Mouse (Mus musculus) lung, adult 2 months (tissue): ENCODE measurements around the gene Pip5k1b. TPM values are rescaled to one million over a fixed set of nuclear protein-coding genes. Genes with fewer than 3 reads are reported as not detected.
A peak's percentile ranks its signal among the peaks of the same experiment; 100 is the strongest.

Experiments used
- DNase-seq: peaks from one replicate; pipeline ENCODE4 v3.0.0; 2022
- H3K4me1 ChIP-seq: fragments of 200-500 bp; 2 replicates; pipeline ENCODE4 v1.6.1; 2011; ENCODE audit warnings: low read length; ENCODE audit not compliant: control insufficient read depth, insufficient read depth
- H3K4me3 ChIP-seq: fragments of 200-500 bp; replicated peaks from 2 replicates; pipeline ENCODE3; 2011; ENCODE audit warnings: low read depth, mild to moderate bottlenecking, control low read depth, low read length; ENCODE audit errors: extremely low read depth
- CTCF ChIP-seq: fragments of 200-500 bp; IDR thresholded peaks from 2 replicates; pipeline ENCODE4 v1.5.1; 2011; ENCODE audit warnings: mild to moderate bottlenecking, low read length, control low read depth; ENCODE audit not compliant: insufficient read depth
- POLR2A ChIP-seq: fragments of 200-500 bp; IDR thresholded peaks from 2 replicates; pipeline ENCODE4 v1.6.1; 2011; ENCODE audit warnings: low read depth, mild to moderate bottlenecking, control low read depth, low read length, borderline replicate concordance; ENCODE audit errors: extremely low read depth
- WGBS: fragments of 180-500 bp; shearing (Covaris S2); methylation state at CpG from one replicate; pipeline ENCODE4 v1.1.7; 2018; 5-methylcytosine and 5-hydroxymethylcytosine counted together
- polyA plus RNA-seq: library from polyadenylated mRNA; depleted of rRNA; stranded (reverse); fragments of >200 nt; gene quantifications from 2 replicates; pipeline ENCODE4 v1.2.3, GENCODE M21; 2012; rRNA removed

Pip5k1b gene
- 7.3 and 8.7 TPM in 2 replicates for polyA plus RNA-seq

DNA sequence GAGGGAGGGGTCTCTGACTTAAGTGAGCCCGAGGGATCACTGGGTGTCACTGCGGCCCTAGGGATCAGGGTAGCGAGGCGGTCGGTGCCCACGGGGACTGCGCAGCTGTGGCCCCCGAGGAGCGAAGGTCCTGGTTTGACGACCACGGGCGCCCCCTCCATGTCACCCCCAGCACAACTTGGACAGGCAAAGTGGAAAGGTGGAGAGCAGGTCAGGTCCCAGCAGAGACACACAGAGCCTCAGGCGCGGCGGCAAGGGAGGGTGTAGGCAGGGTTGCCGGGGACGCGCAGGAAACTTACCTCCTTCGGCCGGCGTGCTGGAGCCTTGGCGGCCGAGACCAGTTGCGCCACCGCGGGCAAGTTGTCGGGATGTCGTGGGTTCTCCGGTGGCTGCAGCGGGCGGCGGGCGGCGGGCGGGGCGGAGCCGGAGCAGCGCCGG, at the start of gene Pip5k1b:
Gene Pip5k1b, minus strand, starts transcription at position 407 of the 438 bp plus-strand sequence.
- Histone ChIP-seq H3K4me3 (peak within 1 kb of the TSS; percentile 89), H3K4me1 (peaks cover 4% of the 10 kb centered on the region; the same call in 1 of the 2 replicates)
- peak; percentile 60 for DNase-seq
- TF ChIP-seq CTCF (no peak), POLR2A (no peak)
- 1% methylated on average over 33 of the region's 39 CpGs for WGBS

DNA sequence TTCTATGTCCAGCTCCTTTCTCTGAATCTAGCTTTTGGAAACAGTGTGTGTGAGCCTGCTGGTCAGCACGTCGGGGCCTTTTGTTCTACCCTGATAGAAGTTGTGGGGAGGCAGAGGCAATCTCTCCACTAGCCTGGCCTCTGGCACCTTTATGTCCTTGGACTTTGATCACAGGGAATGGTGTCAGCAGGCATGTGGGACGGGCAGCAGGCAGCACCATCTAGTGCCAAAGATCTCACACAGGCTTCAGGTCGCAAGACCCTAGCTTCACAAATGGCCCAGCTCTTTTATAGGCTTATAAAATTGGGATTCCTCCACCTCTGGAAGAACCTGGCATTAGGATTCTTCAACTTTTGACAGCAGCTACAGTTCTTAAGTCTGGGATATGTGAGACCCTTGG, 48.4 kb upstream of the Pip5k1b start:
- TF ChIP-seq CTCF (no peak), POLR2A (no peak)
- no peak overlapping the region for H3K4me3 ChIP-seq
- 82% methylated on average over 4 of the region's 4 CpGs for WGBS
- no peaks in the 10 kb centered on the region for H3K4me1 ChIP-seq
- no peak for DNase-seq

DNA sequence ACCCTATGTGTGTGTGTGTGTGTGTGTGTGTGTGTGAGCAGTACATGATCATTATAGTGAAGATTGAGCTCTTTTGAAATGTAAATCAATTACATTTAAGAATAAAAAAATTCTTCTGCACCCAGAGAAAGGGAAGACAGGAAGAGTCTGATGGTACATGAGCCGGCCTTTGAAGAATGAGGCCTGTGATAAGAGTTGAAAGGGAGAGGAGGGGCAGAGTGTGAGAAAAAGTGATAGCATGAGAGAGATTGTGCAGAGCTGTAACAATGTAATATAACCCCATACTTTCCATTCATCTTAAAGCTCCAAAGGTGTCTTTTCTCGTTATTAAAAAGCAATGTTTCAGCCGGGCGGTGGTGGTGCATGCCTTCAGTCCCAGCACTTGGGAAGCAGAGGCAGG, 47.8 kb upstream of the Pip5k1b start:
- no peaks in the 10 kb centered on the region for H3K4me1 ChIP-seq
- DNase-seq = no peak
- no peak overlapping the region for H3K4me3 ChIP-seq
- 87% methylated on average over 4 of the region's 4 CpGs for WGBS
- TF ChIP-seq CTCF = no peak
- TF ChIP-seq POLR2A = no peak

DNA sequence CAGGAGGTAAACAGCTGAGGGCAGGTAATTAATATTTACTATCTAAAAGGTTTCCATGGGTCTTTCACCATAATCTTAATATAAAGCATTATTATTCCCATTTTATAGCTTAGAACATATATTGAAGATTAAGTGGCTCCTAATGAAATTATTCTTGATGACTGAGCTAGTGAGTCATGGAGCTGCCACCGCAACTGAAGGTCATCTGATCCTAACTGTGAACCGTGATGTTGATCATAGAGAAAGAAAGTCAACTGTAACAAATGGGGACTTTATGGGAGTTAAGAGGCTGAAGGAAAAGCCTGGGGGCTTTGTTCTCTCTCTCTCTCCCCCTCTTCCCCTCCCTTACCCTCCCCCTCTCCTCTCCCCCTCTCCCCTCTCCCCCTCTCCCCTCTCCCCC, 31.1 kb upstream of the Pip5k1b start:
- H3K4me3 ChIP-seq = no peak overlapping the region
- WGBS = 71% methylated on average over 2 of the region's 2 CpGs
- H3K4me1 ChIP-seq = no peaks in the 10 kb centered on the region
- no peak for DNase-seq
- TF ChIP-seq CTCF = no peak
- no peak for TF ChIP-seq POLR2A

DNA sequence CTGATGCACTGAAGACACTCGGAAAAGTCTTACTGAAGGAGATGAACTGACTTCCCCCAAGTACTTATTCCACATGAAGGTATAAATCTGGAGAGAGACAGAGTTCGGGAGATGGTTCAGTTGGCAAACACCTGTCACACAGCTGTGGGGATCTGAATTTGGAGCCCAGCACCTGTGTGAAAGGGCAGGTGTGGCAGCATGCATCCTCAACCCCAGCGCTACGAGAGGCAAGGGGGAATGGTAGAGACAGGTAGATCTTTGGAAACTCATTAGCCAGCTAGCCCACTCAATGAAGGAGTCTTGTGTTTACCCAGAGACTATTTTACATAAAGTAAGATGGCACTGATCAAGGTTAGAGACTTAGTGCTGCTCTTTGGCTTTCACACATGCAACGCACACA, 29.5 kb upstream of the Pip5k1b start:
- TF ChIP-seq CTCF (no peak), POLR2A (no peak)
- WGBS = 91% methylated on average over 5 of the region's 5 CpGs
- DNase-seq = no peak
- Histone ChIP-seq H3K4me1 (no peaks in the 10 kb centered on the region), H3K4me3 (no peak overlapping the region)

DNA sequence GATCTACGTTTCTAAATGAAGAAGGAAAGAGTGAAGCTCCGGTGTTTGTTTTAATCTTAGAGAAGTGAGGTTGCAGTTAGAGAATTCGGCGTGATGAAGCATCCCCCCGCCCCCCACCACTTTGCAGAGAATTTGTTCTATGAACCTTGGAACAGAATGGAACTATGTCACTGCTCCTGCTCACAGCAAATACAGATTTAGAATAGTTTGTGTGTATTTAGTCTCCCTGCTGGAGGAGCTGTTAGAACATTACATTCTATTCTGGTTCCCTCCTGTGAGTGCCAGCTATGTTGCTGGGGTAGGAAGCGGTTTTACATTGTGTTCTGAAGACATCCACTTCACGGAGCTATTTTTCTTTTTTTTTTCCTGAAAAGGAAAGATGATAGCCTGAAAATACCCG, 28.3 kb upstream of the Pip5k1b start:
- TF ChIP-seq POLR2A = no peak
- TF ChIP-seq CTCF = no peak
- Histone ChIP-seq H3K4me3 (no peak overlapping the region), H3K4me1 (no peaks in the 10 kb centered on the region)
- WGBS = 69% methylated on average over 8 of the region's 8 CpGs
- DNase-seq = no peak

DNA sequence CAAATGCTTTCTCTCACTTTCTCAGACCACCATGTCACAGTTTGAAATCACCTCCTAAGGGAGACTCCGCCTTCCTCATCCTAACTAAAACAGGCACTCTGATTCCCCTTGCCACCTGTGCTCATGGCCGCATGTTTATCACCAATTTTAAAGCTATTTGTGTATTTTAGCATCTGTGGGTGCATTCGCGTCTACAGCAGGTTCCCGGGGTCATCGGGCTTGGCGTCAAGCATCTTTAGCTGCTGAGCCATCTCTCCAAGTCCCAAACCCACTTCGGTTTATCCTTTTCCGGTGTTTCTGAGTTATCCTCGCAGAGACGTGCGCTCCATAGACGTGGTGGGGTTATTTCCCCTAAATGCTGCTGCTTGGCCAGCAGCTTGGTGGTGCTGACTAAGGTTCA, 20.5 kb upstream of the Pip5k1b start:
- TF ChIP-seq CTCF = no peak
- TF ChIP-seq POLR2A = no peak
- whole genome bisulfite sequencing = 90% methylated on average over 13 of the region's 13 CpGs
- Histone ChIP-seq H3K4me1 (no peaks in the 10 kb centered on the region), H3K4me3 (no peak overlapping the region)
- no peak for DNase-seq

DNA sequence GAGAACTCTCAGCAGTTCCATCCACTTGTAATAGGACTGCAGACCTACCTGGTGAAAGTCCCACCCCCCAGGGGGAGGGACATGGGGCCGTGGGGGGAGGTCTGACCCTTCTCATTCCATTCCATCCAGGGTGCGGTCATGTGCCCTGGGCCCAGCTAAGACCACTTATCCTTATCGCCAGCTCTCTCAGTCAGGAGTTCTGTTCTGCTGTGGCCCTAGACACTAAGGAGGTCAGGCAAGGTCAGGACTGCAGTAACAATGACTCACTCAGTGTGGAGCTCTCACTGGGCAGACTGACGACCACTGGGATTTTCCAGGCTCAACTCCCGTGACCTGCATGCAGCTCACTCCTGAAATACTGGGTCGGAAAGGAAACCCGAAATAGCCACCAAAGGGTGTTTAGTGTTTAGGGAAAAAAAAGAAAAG, 16.1 kb upstream of the Pip5k1b start:
- Histone ChIP-seq H3K4me1 (no peaks in the 10 kb centered on the region), H3K4me3 (no peak overlapping the region)
- TF ChIP-seq CTCF (no peak), POLR2A (no peak)
- peak; percentile 54 for DNase-seq
- WGBS = 42% methylated on average over 7 of the region's 7 CpGs

DNA sequence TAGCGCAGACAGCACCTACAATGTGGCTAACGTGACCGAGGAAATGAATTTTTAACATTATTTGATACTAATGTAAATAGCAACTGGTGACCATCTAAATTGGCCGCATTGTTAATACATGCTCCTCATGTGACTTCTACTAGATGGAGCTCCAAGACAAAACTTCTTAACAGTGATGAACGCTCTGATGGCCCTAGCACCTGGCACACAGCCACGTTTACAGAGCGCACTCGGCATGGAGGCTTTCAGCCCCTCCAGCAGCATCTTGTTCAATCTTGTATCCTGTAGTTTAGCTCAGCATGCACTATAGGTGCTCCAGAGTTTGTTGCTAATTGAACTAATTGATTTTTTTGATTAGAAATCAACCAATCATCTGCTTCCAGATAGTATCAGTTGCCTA, 15.3 kb upstream of the Pip5k1b start:
- TF ChIP-seq CTCF = no peak
- no peak for TF ChIP-seq POLR2A
- no peak for DNase-seq
- no peak overlapping the region for H3K4me3 ChIP-seq
- 59% methylated on average over 8 of the region's 8 CpGs for WGBS
- no peaks in the 10 kb centered on the region for H3K4me1 ChIP-seq

DNA sequence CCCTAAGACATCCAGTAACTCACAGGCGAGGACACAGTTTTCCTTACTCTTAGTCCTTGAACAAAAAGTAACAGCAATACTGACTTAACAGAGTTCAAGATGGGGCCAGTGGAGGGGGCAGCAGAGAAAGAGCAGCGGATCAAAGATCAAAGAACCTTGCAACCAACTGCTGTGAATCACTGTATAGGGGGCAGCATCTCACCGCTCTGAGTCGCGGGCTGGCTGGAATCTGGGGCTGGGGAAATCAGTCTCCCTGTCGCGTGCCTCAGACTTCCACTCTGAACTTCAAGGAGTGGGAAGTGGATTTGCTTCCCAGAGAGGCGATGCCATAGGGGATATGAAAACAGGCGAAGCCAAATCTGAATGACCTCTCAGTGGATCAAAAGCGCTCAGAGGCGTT, 1.8 kb upstream of the Pip5k1b start:
- no peak for DNase-seq

More for the DNA sequence above, 1.8 kb upstream of the Pip5k1b start:
- Histone ChIP-seq H3K4me1 (peaks cover 4% of the 10 kb centered on the region; the same call in 1 of the 2 replicates), H3K4me3 (no peak overlapping the region)
- WGBS = 7% methylated on average over 11 of the region's 11 CpGs
- TF ChIP-seq CTCF (no peak), POLR2A (no peak)
